Mouse (Mus musculus): ENCODE data around the gene Pxn. TPM values are rescaled to one million over a fixed set of nuclear protein-coding genes. Genes with fewer than 3 reads are reported as not detected.
"Not testable (repeated sequence)": the region's sequence is repeated elsewhere in the genome, so short reads cannot be mapped to it uniquely, and the experiment has no call there.

The Pxn gene
- polyA plus RNA-seq, 1 experiment from 2014 or later = 18.3 TPM

DNA sequence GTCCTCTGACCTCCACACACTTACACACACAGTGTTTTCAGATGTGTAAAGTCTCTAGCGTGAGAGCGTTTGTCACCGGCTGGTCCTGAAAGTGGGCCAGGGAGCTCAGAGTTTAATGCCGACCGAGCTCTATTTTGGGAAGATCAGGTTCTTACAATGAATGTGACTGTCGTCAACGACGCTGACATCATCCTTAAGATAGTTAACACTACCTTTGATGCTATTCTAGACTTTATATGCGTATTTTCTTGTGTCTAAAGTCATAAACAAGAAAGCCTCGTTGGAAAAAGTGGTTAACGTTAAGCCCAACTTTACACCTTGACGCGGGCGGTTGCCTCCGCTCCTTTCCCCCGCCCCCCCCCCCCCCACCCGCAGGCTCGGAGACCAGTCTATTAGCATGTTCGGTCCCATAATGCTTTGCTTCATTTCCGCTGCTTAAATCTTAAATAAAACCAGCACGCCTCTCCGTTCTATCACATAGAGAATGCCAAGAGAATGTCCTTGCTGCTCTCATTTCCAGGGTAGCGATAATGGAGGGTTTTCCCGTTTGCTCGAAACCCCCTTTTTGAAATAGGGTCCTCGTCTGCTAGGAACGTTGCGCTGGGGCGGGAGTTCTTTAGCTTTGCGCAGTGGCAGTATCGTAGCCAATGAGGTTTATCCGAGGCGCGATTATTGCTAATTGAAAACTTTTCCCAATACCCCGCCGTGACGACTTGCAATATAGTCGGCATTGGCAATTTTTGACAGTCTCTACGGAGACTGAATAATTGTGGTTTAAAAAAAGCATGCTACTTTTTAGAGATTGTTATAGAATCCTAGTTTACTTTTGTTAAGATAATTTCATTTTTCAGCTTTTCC, 17.4 kb upstream of the Pxn start:
- Histone ChIP-seq H3K4me1 (replicated peaks) (peaks cover 31% of the 10 kb centered on the region), H3K9me3 (no peaks in the 10 kb centered on the region), H3K4me3 (replicated peaks) (peak overlapping the region; percentile 45), H3K36me3 (no peaks in the 10 kb centered on the region), H3K27me3 (no peaks in the 10 kb centered on the region), H3K9ac (replicated peaks) (peak overlapping the region; percentile 84), H3K27ac (peak overlapping the region; percentile 100), H3K4me2 (replicated peaks) (peak overlapping the region; percentile 62)
- whole genome bisulfite sequencing = under 1% methylated on average over 37 of the region's 39 CpGs
- peak; percentile 69 for ATAC-seq

DNA sequence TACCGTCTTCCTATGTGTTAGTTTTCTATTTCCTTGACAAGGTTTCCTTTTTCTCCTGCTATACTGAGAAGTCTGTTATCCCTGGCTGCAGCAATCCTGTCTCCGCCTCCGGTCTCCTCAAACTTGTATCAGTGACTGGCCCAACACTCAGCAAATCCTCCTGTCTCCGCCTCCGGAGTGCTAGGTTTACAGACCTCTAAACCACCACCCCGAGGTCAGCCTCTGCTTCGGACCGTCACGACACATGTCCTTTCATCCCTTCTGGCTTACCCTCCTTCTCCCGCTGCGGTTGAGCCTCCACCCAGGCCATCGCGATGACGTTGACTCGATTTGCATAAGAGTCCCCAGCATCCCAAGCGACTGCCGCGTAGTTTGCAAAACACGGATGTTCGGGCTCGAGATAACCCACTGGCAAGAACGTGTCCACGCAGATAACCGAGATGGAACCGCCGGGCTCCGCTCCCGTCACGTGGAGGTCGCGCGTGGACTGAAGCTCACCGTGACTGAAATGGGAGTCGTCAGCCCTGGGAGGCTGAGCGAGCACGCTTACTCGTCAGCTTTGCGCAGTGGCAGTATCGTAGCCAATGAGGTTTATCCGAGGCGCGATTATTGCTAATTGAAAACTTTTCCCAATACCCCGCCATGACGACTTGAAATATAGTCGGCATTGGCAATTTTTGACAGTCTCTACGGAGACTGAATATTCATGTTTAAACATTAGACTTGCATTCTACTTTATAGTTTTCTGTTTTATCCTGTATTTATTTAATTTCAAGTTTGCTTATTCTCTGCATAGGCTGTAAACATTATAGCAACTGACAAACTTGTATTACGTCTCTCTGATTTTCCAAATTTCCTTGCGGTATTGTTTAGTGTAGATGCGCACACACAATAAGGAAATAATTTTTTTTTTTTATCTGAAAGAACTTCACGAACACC, 16.5 kb upstream of the Pxn start:
- ATAC-seq = peak; percentile 82
- Histone ChIP-seq H3K4me3 (replicated peaks) (peak overlapping the region; percentile 45), H3K36me3 (no peaks in the 10 kb centered on the region), H3K4me2 (replicated peaks) (peak overlapping the region; percentile 62), H3K27me3 (no peaks in the 10 kb centered on the region), H3K4me1 (replicated peaks) (peaks cover 26% of the 10 kb centered on the region), H3K9me3 (no peaks in the 10 kb centered on the region), H3K9ac (replicated peaks) (peak overlapping the region; percentile 84), H3K27ac (peak overlapping the region; percentile 100)
- WGBS = under 1% methylated on average over 50 of the region's 50 CpGs

DNA sequence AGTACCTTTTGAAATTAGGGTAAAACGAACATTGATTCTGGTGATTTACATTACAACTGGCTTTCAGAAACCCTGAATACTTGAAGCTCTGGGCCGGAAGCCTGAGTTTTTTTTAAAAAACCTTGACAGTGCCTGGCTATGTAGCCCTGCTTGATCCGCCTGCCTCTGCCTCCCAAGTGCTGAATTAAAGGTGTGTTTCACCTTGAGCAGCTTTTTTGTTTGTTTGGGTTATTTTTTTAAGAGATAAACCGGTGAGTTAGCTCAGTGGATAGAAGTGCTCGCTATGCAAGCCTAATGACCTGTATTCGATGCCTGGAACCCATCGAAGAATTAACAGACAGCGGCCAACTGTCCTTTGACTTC, 15.9 kb upstream of the Pxn start:
- Histone ChIP-seq H3K27ac (peak overlapping the region; percentile 74), H3K36me3 (no peaks in the 10 kb centered on the region), H3K27me3 (no peaks in the 10 kb centered on the region), H3K9me3 (no peaks in the 10 kb centered on the region), H3K9ac (replicated peaks) (no peak overlapping the region), H3K4me3 (replicated peaks) (peak overlapping the region; percentile 13; the same call in 1 of the 2 replicates), H3K4me1 (replicated peaks) (peaks cover 25% of the 10 kb centered on the region), H3K4me2 (replicated peaks) (peak overlapping the region; percentile 39)
- peak; percentile 21; the same call in 1 of the 2 replicates for ATAC-seq
- WGBS = 12% methylated on average over 8 of the region's 8 CpGs

DNA sequence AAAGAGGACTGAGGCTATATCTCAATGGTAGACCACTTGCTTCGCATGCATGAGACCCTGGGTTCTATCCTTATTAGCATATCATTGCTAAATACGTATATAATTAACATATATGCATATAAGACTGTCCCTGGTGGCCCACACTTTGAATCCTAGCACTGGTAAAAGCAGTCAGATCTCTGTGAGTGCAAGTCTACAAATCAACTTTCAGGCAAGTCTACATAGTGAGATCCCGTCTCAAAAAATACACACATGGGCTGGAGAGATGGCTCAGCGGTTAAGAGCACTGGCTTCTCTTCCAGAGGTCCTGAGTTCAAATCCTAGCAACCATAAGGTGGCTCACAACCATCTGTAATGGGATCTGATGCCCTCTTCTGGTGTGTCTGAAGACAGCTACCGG, 15.4 kb upstream of the Pxn start:
- Histone ChIP-seq H3K4me2 (replicated peaks) (peak overlapping the region; percentile 39), H3K9me3 (no peaks in the 10 kb centered on the region), H3K4me3 (replicated peaks) (no peak overlapping the region), H3K4me1 (replicated peaks) (peaks cover 25% of the 10 kb centered on the region), H3K27ac (peak overlapping the region; percentile 2; the same call in 1 of the 2 replicates), H3K9ac (replicated peaks) (no peak overlapping the region), H3K36me3 (no peaks in the 10 kb centered on the region), H3K27me3 (no peaks in the 10 kb centered on the region)
- ATAC-seq = no peak
- WGBS = 32% methylated on average over 5 of the region's 5 CpGs

DNA sequence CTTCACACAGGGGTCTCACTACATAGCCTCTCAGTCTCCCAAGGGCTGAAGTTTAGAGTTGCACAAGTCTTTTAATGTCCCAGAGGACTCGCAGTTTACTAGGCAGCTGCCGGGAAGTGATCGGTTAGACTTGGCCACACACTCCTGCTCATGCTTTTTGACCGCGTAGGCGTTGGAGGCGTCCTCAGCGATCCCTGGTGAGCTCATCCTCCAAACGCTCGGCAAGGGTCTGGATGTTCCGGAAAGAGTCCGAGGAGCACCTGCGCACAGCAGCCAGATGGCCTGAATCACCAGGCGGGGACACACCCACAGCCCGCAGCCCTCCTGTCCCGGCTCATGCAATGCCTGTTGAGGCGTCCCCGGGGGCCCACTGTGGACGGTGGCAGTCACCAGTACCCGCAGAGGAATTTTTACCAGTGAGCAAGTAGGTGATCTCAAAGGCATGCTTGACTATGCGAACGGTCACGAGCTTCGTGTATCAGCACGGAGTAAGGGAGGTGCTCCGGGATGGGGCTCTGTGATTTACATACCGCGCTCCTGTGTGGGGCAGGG, 14.6 kb upstream of the Pxn start:
- Histone ChIP-seq H3K27me3 (no peaks in the 10 kb centered on the region), H3K4me2 (replicated peaks) (peak overlapping the region; percentile 56), H3K36me3 (no peaks in the 10 kb centered on the region), H3K27ac (no peak overlapping the region), H3K4me3 (replicated peaks) (peak overlapping the region; percentile 19), H3K4me1 (replicated peaks) (peaks cover 25% of the 10 kb centered on the region), H3K9ac (replicated peaks) (peak overlapping the region; percentile 61), H3K9me3 (no peaks in the 10 kb centered on the region)
- ATAC-seq = no peak
- 5% methylated on average over 28 of the region's 28 CpGs for WGBS

DNA sequence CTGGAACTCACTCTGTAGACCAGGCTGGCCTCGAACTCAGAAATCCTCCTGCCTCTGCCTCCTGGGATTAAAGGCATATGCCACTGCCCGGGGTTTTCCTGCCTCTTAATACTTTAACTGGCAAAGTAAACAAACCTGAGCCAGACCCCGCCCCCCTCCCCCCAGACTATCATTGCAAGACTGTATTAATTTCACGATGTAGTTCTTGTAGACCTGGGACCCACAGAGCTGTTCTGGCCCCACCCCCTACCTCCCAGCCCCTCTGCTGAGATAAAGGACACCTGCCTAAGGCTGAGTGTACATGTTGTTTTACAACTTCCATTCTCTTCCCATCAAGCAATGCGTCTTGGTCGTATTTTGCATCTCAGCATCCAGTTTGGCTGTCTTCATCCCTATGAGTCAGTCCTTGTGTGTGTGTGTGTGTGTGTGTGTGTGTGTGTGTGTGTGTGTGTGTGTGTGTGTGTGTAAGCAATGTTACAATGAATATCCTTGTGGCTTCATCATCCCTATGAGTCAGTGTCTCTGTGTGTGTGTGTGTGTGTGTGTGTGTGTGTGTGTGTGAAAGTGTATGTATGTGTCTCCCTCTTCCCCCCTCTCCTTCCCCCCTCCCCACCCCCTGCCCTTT, 13.7 kb upstream of the Pxn start:
- no peak overlapping the region for H3K4me2 ChIP-seq (replicated peaks)
- no peaks in the 10 kb centered on the region for H3K27me3 ChIP-seq
- H3K36me3 ChIP-seq = no peaks in the 10 kb centered on the region
- peaks cover 25% of the 10 kb centered on the region for H3K4me1 ChIP-seq (replicated peaks)
- H3K27ac ChIP-seq = no peak overlapping the region
- ATAC-seq = no peak
- no peak overlapping the region for H3K4me3 ChIP-seq (replicated peaks)
- no peaks in the 10 kb centered on the region for H3K9me3 ChIP-seq
- WGBS = 83% methylated on average over 6 of the region's 6 CpGs
- no peak overlapping the region for H3K9ac ChIP-seq (replicated peaks)

- 79% methylated on average over 5 of the region's 5 CpGs for WGBS
- peaks cover 25% of the 10 kb centered on the region for H3K4me1 ChIP-seq (replicated peaks)
- ATAC-seq = no peak
- no peak overlapping the region for H3K4me3 ChIP-seq (replicated peaks)
- no peaks in the 10 kb centered on the region for H3K27me3 ChIP-seq
- H3K27ac ChIP-seq = no peak overlapping the region
- no peak overlapping the region for H3K9ac ChIP-seq (replicated peaks)
- H3K36me3 ChIP-seq = no peaks in the 10 kb centered on the region
- H3K9me3 ChIP-seq = no peaks in the 10 kb centered on the region
- no peak overlapping the region for H3K4me2 ChIP-seq (replicated peaks)
These were observed 13.0 kb upstream of the Pxn start for GRCm38 (mm10) chr5:115493441-115493840.

GRCm38 (mm10) chr5:115495618-115496017, 10.9 kb upstream of the Pxn start:
- not testable (repeated sequence) for ATAC-seq; H3K27me3 ChIP-seq; H3K4me3 ChIP-seq (replicated peaks); H3K27ac ChIP-seq; H3K9ac ChIP-seq (replicated peaks); H3K9me3 ChIP-seq; H3K4me2 ChIP-seq (replicated peaks); H3K36me3 ChIP-seq
- peaks cover 20% of the 10 kb centered on the region for H3K4me1 ChIP-seq (replicated peaks)
- 87% methylated on average over 3 of the region's 3 CpGs for WGBS

GRCm38 (mm10) chr5:115497033-115497432, 9.4 kb upstream of the Pxn start:
- H3K4me2 ChIP-seq (replicated peaks) = no peak overlapping the region
- no peak overlapping the region for H3K27ac ChIP-seq
- 80% methylated on average over 7 of the region's 7 CpGs for WGBS
- H3K27me3 ChIP-seq = no peaks in the 10 kb centered on the region
- H3K9me3 ChIP-seq = no peaks in the 10 kb centered on the region
- ATAC-seq = no peak
- peaks cover 6% of the 10 kb centered on the region for H3K4me1 ChIP-seq (replicated peaks)
- no peak overlapping the region for H3K9ac ChIP-seq (replicated peaks)
- H3K4me3 ChIP-seq (replicated peaks) = no peak overlapping the region
- no peaks in the 10 kb centered on the region for H3K36me3 ChIP-seq

DNA sequence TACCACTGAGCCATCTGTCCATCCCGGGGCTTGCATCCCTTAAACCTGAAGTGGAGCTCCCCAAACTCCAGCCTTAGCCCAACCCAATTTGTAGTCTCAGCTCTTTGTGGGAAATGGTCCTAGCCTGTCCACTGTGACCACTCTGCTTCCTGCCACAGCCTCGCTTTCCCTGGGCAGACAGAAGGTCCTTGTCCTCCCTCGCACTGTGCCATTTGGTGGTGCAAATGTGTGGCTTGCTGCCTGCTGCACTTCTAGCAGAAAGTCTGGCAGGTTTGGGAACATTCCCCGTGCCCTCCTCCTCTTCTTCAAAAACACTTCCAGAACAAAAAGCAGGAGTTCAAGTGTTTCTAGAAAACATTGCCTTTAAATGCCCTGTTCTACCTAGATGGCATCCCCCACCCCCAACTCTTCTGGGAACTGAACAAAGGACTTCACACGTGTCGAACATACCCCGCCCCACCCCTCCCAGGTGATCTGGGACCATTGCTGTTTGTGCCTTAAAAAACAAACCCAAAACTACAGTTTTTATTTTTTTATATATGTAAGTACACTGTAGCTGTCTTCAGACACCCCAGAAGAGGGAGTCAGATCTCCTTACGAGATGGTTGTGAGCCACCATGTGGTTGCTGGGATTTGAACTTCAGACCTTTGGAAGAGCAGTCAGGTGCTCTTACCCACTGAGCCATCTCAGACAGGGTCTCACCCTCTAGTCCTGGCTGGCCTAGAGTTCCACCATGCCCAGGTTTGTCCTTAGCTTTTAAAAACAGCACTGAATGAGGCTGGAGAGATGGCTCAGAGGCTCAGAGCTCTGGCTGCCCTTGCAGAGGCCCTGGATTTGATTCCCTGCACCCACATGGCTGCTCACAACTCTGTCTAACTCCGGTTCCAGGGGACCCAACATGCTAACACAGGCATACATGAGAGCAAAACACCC, 7.9 kb upstream of the Pxn start:
- Histone ChIP-seq H3K4me1 (replicated peaks) (0 out of 2 replicates have a peak, but pooled peaks cover 2% of the 10 kb centered on the region), H3K9ac (replicated peaks) (no peak overlapping the region), H3K27me3 (no peaks in the 10 kb centered on the region), H3K4me3 (replicated peaks) (no peak overlapping the region), H3K36me3 (no peaks in the 10 kb centered on the region), H3K4me2 (replicated peaks) (no peak overlapping the region), H3K9me3 (no peaks in the 10 kb centered on the region), H3K27ac (no peak overlapping the region)
- 64% methylated on average over 9 of the region's 9 CpGs for WGBS
- ATAC-seq = no peak
